Mouse (Mus musculus): ENCODE measurements around the gene Wnt1.

Gene Wnt1

DNA sequence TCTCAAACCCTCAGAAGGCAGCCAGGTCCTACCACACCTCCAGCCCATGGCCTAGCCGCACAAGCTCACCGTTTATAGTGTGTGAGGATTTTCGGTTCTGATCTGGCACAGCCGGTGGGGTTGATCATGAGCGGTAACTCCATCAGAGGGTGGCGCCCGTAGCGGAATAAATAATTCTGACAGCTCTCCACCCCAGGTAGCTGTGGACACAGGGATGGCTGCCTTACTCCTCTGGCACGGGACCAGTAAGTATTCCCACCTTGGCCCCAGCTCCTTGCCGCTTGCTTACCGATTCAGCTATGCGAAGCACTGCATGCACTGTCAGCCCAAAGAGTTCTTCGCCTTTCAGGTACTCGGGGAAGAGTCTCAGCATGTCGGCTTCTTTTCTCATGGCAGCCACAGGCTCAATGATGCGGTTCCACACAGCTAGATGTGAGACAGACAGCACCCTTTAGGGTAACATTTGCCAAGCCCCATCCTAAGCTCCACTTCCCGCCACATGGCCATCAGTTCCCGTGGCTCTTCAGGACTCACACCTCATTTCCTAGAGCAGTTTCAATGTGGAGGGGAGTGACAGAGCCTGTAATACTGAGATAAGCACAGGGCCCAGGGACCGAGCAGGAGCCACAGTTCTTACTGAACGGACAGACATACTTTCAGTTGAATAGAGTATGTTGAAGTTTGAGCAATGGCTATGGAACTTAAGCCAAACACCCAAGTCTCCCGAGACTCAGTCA is 47.5 kb downstream of the Wnt1 start:
- no peak for DNase-seq (ENCODE audit: low spot score)

DNA sequence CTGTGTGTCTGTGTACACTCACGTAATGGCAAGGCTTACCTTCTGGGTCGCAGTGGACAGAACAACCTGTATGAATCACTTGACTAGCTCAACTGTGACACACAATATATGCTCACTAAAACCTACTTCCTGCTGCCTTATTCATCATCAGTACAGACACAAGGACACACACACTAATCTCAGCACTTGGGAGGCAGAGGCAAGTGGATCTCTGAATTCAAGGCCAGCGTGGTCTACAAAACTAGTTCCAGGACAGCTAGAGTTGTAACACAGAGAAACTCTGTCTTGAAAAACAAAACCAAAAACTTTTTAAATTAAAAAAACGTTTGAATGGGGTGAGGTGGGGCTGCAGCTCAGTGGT is 48.1 kb downstream of the Wnt1 start:
- DNase-seq (ENCODE audit: low spot score): no peak

DNA sequence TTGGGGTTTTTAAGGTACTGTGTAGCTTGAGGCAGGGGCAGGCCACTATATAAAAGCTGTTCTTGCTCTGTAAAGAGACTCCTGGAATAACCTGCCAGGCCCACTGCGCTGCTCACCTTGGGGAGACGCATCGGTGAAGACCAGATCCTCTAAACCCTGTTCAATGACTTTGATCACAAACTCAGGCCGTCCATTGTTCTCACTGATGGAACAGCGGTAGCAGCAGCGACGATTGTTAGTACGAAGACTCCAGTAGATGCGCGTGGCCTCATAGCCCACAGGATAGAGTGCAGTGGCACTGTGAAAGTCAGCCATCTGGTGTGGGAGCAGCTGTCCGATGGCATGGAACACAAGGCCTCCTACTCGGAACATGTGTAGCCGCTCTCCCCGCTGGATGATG is 49.5 kb downstream of the Wnt1 start:
- DNase-seq (ENCODE audit: low spot score): no peak

DNA sequence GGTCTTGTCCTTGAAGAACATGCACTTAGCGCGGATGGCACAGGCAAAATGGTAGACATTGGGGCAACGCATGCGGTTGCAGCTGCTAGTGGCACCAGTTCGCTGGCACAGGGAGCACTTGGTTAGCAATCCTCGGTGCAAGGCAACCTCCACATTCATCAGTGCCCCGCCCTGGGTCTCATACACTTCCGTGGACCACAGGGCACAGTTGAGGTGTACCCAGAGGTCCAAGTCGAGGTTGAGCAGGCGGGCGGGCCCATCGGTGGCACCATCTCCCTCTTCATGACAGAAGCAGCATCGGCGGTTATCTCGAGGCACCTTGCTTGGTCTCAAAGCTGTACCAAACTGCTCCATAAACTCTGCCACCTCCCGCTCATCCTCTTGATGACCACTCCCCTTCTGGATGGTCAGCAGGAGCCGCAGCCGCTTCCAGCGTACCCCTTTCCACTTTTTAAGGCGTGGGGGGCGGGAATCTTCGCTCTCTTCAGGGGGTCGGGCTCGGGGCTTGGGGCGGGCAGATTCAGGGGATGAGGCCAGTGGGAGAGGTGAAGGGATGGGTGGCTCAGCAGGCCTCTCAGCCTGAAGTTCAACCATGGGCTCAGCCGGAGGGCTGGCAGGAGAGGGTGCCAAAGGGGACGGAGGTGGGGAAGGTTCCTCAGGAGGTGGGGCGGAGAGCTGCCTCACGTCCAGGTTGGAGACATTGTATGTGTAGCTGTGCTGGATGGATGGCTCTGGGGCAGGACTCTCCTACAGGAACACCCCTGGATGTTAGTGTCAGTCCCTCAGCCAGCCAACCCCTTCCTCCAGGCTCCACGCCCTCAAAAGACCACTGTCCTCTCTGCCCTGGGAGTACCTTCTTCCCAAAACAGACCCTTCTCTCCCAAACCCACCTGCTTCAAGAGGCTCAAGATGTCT is 50.3 kb downstream of the Wnt1 start:
- DNase-seq (ENCODE audit: low spot score): no peak

All from T-cell, adult 2 months (primary cell).